Mouse (Mus musculus) layer of hippocampus, adult 8-10 months (tissue): Measurements from ENCODE around the gene Sass6. TPM values are rescaled to one million over a fixed set of nuclear protein-coding genes. Genes with fewer than 3 reads are reported as not detected.
A peak's percentile ranks its signal among the peaks of the same experiment; 100 is the strongest.
"Not testable (repeated sequence)": the region's sequence is repeated elsewhere in the genome, so short reads cannot be mapped to it uniquely, and the experiment has no call there.

Source experiments
- DNase-seq, 2 experiments: peaks; one replicate each; pipeline ENCODE4 v3.0.0; 2022; ENCODE audit warnings: low spot score in 2 of 2
- total RNA-seq, 4 experiments: library from RNA; stranded (reverse); gene quantifications; 2 replicates each; pipeline ENCODE4 v1.2.4; 2022

Gene Sass6
- total RNA-seq, result 1 to 10 TPM; 5.9 to 8.6 (median 7.9) TPM

DNA sequence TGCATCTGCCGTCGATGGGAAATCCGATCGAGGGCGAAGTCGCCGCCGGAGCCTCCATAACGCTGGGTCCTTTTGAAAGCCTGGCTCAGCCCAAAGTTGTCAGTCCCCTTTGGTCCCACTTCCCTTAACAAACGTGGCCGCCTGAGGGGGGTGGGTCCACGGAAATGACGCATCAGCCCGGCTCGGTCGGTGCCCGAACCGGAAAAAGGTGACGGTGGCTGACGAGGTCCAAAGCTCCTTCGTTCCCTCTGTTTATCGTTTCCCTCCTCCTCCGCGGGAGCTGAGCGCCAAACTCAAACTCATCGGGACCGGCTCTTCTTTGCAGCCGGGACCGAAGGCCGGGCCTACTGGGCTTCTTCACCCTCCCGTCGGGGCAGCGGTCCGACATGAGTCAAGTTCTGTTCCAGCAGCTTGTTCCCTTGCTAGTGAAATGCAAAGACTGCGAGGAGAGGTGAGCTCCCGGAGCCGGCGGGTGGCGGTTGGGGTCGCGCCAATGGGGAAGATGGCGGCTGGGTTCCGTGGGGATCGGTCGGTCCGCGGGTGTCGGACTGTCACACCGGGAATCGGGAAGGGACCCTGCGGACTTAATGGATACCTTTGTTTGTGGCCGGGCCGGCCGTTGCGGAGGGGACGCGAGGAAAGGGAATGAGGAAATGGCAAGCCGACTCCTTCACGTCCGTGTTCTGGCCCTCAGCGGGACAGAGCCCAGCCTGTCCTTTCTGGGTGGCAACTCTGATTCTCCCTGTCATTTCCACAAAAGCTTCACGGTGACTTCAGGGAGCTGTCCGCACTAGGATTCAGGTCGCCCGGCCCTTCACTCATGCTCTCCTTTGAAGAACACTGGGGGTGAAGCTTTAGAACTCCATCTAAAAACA lies at the start of gene Sass6:
Gene Sass6, plus strand, starts transcription at position 255 of the 875 bp plus-strand sequence.
- DNase-seq, result peak; percentile 95 to 98

DNA sequence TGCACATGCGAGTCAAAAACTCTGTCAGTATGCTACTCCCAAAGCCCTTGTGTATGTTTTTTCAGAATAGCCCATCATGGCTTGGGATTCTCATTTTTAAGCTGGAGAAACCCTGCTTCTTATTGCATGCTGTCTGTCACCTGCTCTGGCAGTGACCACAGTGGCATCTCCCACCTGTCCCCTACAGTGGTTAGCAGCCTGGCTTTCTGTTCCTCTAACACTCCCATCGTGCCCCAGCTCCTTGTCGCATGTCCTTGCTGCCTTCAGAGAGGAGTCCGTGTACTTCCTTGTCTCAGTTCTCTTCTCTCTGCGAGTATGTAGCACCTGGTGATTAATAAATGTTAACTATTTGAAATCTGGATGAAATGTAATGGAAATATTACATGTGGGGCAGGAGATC lies 47.4 kb upstream of the Sass6 start:
- DNase-seq, result no peak

DNA sequence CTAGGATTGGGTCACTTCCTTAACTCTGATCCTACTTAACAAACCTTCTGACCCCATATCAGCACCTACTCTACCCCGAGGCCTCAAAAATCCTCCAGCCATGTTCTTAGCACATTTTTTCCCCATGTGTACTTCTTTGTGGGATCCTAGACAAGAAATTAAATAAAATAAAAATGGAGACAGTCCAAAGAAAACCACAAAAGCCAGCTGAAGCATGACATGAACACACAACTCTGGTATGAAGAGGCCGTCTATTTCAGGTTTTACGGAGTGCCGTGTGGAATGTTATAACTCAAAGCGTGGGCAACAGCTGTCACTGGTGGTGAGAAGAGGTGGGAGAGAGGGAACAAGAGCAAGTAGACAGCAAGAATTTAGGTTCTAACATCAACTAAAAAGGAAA lies 43.4 kb upstream of the Sass6 start:
- DNase-seq, result no peak

DNA sequence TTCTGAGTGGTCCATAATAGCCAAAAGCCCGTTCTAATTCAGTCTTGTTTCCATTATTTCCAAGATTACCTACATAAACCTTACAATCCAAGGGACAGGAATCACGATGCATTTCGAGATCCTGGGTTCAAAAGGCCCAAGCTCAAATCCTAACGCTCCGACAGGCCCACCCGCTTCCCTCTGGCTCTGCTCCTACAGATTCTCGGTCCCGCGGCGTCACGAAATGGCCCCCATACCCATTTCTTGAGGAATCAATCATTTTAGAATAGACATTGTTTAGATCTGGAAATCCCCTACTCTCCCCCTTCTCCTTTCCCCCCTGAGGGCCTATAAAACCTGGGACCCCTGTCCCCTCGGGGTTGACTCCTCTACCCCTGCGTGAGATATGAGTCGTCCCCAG lies 33.5 kb upstream of the Sass6 start:
- DNase-seq, result not testable (repeated sequence)

DNA sequence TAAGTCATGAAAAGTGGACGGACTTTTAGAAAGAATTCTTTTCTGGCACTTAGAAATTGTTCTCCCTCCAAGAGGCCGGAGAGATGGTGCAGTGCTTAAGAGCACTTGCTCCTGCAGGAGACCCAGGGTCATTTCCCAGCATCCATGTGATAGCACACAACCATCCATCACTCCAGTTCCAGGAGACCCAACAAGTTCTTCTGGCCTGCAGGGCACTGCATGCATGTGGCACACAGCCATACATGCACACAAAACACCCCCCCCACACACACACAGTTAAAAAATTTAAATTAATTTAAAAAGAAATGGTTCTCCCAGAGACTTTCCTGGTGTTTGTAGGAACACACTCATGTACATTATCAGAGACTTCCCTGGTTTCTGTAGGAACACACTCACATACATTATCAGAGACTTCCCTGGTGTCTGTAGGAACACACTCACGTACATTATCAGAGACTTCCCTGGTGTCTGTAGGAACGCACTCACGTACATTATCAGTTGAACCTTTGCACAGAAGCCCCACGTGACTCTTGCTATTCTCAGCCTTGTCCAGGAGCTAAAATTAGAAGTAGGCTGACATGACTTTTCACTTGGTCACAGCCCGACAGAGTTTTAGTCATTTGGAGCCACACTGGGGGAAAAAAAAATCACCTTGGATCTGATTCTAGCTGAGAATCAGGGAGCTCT lies 32.2 kb upstream of the Sass6 start, which contains the start of gene Lrrc39:
Gene Lrrc39, plus strand, starts transcription at position 566 of the 687 bp plus-strand sequence.
- DNase-seq, result no peak

DNA sequence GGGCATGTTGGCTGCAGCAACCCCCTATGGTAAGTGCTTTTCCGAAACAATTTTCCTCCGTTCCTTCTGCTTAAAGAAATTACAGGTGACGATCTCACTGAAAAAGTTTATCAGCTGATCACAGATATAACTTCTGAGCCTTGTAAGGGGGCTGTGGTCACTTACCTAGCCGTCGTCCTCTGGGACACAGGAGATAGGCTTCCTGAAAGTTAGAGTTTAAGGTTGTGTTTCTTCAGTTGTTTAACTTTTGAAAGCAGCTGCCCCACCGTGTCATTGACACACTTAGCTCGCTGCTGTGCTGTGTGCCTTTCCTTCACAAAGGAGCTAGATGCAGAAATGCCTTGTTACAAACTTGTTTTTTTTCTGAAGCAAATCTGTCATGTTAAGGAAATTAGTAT lies 31.7 kb upstream of the Sass6 start:
- no peak for DNase-seq

DNA sequence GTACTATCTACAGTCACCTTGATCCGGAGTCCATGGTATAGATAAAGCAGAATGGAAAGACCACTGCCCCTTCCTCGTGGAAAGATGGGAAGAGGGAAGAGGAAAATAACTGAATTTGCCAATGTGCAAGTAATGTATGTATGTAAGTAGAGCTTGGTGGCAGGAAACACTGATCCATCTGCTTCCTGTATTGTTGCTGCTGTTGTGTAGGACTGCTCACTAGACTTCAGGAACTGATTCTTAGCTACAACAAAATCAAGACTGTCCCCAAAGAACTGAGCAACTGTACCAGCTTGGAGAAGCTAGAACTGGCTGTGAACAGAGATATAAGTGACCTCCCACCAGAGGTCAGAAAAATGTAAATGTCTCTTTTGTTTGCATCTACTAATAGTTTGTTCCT lies 24.2 kb upstream of the Sass6 start:
- no peak for DNase-seq

DNA sequence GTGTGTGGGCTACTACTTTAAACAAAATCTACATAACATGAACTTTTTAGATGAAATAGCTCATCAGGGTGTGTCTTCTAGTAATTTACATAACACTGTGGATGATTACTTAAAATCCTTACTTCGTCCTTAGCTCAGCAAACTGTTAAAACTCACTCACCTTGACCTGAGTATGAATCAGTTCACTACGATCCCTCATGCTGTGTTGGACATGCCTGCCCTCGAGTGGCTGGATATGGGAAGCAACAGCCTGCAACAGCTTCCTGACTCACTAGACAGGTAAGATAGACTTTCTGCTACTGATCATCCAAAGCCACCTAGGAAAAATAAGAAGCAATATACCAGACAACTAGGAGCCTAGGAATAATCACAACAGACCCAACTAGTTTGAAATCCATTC lies 17.5 kb upstream of the Sass6 start:
- DNase-seq, result no peak

DNA sequence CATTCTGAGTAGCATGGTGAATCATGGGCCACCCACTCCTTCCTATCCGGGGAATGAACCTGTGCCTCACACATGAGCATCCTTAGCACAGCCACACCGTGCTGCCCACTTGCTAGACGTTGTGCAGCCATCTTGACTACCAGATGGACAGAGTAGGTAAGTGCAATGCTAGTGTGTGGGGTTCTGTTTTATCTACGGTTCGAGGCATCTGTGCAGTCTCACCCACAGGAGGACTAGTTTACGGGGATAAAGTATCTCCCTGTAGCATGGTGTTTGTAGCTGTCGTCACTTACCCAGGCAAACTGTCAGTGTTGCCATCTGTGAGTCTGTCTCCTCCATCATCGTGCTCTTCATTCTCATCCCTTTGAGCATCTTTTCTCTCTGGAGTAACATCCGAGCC lies 12.6 kb upstream of the Sass6 start:
- peak; percentile 18 to 26 for DNase-seq

DNA sequence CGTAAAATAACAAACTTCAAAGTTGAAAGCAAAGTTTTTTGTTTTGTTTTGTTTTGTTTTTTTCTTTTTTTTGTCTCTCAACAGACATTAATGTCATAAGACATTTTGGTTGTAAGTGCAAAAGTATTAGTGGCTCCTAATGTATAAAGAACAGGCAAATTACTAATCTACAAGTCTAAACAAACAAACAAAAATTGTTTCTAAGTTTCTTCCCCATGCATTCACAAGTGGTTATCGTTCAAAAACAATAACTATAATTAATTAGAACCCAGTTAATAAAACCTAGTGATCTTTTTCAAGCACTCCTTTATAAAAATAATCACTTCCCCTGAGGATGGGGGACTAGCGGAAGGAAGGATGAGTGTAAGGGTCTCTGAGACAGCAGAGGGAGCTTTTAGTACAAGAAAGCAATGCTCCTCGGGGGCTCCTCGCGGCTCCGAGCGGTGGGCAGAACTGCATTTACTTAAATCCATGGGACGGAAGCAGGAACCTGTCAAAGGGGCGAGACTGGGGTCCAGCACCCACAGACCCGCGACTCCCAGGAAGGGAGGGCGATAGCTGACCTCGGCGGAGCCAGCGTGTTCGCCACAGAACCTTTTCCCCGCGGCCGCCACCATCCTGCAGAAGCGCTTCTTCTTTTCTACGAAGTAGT lies 580 bp upstream of the Sass6 start:
- DNase-seq, result no peak

DNA sequence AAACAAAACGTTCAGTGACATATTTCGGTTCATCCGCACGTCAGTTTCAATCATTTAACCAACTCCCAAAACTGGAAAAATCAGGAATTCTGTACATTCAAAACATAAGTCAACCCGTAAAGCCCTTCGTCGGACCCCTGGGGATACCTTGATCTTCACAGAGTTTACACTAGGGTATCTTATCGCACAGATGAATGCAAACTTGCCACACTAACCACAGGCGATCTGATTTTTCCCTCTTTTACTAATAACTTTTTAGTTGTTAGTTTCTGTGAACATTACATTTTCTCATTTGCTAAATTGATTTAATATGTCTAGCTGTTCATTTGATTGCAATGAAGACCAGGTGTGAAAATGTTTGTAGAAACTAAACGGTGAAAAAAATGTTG lies 815 bp downstream of the Sass6 start:
- DNase-seq, result no peak

DNA sequence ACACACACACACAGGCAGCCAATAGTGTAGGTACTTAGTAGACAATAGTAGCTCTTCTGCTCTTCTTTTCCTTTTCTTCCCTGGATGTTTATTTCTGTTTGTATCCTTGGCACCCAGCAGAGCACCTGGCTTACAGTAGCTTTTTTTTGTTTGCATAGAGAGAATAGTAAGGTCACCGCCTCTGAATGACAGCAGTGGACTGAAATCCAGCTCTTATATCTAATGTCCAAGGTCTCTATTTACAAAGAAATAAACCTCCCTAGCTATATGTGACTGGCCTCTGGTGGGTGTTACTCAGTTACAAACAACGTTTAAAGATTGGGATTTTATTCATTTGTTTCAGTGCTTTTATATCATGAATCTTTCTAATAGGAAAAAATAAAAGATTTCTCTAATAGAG lies 4.9 kb downstream of the Sass6 start:
- no peak for DNase-seq

DNA sequence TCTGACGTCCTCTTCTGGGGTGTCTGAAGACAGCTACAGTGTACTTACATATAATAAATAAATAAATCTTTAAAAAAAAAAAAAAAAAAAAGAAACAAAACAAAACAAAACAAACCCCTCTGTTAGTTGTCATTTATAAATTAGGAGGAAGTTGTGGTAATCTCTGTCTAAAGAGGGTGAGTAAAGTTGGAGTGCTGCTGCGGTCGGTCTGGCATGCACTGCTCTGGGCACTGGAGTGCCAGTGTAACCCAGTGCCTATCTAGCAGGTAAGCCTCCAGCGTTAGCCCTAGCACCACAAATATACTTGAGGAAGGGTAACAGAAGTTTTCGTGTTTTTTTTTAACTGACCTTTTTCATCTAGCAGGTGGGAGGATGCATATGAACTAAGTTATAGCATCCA lies 6.2 kb downstream of the Sass6 start:
- no peak for DNase-seq

DNA sequence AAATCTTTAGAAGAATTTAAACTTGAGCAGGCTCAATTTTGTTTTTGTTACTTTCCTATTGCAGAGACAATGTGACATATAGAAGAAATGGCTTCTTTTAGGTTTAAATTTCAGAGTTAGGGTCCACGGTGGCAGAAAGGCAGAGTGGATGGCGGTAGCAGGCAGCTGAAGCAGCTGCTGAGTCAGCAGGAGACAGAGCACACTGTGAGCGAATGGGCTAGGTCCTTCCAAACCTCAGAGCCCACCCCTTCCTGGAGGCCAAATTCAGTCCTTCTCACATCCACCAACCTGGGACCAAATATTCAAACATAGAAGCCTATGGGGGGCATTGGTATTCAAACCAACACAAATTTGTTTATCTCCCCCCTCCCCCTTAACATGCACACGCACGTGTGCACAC lies 7.0 kb downstream of the Sass6 start:
- DNase-seq, result no peak

DNA sequence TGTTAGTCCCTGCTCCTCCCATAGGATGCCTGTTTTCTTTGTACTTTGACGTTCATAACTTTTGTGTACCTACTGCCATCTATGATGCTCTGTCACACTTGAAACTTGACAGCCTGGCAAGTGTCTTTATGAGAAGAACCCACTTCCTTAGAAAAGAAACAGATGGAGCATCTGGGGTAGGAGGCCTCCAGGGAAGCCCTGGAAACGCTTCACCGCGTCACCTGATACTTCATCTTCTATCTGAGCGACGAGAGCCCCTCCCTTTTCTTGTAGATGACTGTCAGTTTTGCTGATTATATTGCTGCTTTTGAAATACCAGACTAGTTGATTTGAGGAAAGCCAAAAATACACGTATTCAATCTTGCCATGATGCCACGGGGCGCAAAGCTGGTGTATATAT lies 9.8 kb downstream of the Sass6 start:
- DNase-seq, result no peak

DNA sequence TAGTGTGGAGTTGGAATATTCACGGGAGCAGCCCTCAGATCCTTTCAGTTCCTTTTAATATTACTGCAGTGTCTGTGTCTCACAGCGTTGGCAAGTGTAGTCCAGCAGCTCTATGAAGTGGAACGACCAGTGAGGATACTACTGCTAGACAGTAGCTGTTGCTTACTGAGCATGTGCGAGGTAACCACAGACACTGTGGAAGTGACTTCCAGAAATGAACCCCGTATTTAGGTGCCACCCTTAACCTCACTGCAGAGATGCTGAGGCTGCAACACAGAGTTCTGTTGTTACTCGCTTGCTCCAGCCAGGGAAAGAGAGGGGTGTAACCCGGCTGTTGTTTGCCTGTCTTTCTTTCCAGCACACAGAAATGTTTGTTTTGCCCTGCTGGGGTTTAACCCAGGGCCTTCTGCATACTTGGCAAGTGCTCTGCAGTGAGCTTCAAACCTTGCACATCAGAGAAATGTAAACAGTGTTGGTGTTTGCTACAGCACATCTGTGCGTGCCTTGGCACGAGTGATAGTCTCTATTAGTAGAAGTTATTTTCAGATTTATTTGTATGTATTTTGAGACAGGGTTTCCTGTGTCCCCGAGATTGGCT lies 19.6 kb downstream of the Sass6 start, which contains the start of gene Trmt13:
Gene Trmt13, minus strand, starts transcription at position 293 of the 598 bp plus-strand sequence.
- DNase-seq, result peak; percentile 48 to 50

DNA sequence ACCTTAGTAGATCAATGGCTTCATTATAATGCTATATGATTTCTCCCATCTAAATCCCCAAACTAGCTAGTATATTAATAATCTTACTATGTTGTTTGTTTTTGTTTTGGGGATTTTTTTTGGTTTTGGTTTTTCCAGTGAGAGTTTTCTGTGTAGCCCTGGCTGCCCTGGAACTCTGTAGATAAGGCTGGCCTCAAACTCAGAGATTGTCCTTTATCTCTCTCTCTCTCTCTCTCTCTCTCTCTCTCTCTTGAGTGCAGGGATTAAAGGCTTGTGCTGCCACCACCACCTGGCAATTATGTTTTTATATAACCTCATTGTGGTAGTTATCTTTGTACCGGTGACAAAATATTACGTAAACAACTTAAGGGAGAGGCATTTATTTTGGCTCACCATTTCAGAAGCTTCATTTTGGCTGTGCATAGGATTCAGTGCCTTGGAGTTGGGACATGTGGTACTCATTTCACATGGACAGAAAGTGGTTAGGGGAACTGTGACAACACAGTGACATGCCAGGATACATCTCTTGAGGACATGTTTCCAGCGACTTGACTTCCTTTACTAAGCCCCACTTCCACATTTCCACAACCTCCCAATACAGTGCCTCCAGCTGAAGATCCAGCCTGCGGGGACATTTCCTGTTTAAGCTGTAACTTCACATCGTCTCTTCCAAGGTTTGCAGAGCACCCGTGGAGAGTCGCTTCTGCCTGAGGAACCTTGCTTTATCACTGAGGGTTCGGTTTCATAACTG lies 20.7 kb downstream of the Sass6 start:
- no peak for DNase-seq

DNA sequence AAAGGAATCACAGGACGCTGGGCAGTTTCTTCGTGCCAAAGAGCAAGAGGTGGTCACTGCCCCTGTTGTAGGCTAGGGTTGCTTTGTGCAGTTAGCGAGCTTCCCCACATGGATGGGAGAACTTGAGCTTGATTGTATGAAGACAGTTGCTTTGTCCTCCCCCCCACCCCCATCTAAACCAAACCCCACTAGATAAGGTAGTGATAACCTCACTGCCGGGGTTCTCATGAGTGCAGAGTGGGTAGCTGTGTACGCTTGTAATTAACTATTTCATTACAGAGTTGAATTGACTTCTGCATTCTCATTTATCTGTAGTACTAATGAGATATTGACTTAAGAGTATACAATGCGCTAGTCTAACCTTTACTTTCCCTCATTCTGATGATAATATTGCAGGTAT lies 24.1 kb downstream of the Sass6 start:
- no peak for DNase-seq

DNA sequence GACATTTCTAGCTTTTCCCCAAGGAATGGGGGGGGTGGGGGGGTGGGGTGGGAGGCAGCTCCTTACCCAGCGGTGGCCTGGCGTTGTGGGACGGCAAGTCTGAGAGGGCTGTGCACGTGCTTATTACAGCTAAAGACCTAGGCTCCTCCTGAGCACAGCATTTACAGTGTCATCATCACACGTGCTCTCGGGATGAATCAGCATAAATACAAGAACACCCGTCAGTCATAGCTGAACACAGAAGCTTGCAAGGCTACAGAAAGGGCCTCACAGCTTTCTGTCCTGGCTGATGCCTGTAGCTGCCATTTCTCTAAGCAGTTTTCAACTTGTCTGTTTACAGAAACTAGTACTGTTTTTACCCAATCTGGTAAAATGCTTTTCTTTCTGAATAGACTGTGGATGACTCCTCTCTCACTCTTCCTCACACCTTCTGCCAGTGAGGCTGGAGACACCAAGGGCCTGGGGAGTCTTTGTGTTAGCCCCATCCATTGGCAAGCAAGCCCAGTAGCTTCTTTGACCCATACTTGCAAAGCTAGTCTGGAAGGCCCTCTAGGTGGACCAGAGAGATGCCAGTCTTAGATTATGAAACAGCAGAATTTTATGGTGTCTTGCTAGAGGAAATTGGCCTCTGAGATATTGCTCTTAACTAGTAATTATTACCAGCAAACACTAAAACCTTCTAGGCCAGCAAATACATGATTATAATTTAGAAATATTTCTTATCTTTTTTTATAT lies 26.0 kb downstream of the Sass6 start:
- no peak for DNase-seq

DNA sequence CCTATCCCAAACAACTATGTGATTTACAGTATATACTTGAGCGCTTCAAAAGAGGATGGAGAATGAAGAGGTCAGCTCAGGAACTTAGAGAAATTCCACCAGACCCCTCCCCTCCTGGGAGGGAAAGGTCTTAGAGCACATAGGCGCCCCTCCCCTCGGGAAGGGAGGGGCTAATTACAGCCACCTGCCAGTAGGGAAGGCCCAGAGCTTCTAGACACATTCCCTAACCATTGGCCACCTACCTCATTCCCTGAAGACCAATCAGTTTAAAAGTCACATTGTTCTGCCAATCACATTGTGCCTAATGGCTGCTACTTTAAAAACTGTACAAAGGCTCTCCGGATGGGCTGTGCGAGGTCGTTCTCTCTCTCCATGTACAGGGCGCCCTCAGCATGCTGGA lies 27.9 kb downstream of the Sass6 start:
- DNase-seq, result no peak
